Comparison of ENCODE assay signal across 8 mouse cellular contexts in genomic region chr17:25833291-25833663, GRCm38 (mm10). TPM values are rescaled to one million over a fixed set of nuclear protein-coding genes. Genes with fewer than 3 reads are reported as not detected.
DNase-seq lines count a peak whose midpoint lies in the region; ATAC-seq and TF ChIP-seq lines count a peak whose summit lies in the region.

Stub1 (minus strand) TSS chr17:25833404.

- peaks cover 19% of the 10 kb centered on the region for H3K36me3 ChIP-seq in heart, embryonic 11.5 days (ENCODE audit: control insufficient read depth, insufficient read depth, low read length)
- peaks cover 39% of the 10 kb centered on the region for H3K36me3 ChIP-seq in kidney, embryonic 14.5 days (ENCODE audit: control insufficient read depth, insufficient read depth, low read length)
- H3K36me3 ChIP-seq in limb, embryonic 13.5 days = peaks cover 42% of the 10 kb centered on the region
- peaks cover 38% of the 10 kb centered on the region for H3K36me3 ChIP-seq in midbrain, embryonic 13.5 days
- H3K36me3 ChIP-seq in testis, adult 2 months (ENCODE audit: control insufficient read depth, insufficient read depth, low read length) = no peaks in the 10 kb centered on the region

- peak within 1 kb of the TSS; percentile 88 for H3K4me3 ChIP-seq in heart, embryonic 11.5 days (ENCODE audit: low read depth, low read length)
- peak within 1 kb of the TSS; percentile 89 for H3K4me3 ChIP-seq in kidney, embryonic 14.5 days (ENCODE audit: low read length)
- peak within 1 kb of the TSS; percentile 88 for H3K4me3 ChIP-seq in limb, embryonic 13.5 days
- peak within 1 kb of the TSS; percentile 88 for H3K4me3 ChIP-seq in midbrain, embryonic 13.5 days (replicated peaks)
- peak within 1 kb of the TSS; percentile 92 for H3K4me3 ChIP-seq in testis, adult 2 months (ENCODE audit: control insufficient read depth, low read depth, low read length)

- WGBS in heart, embryonic 11.5 days (ENCODE audit: insufficient replicate concordance) = under 1% methylated on average over 24 of the region's 24 CpGs
- WGBS in kidney, embryonic 14.5 days = under 1% methylated on average over 24 of the region's 24 CpGs
- WGBS in limb, embryonic 13.5 days = 0% methylated on average over 24 of the region's 24 CpGs
- under 1% methylated on average over 24 of the region's 24 CpGs for WGBS in midbrain, embryonic 13.5 days

- peak; percentile 90 for DNase-seq in adrenal gland, postnatal 25 days

- no peaks in the 10 kb centered on the region for H3K9me3 ChIP-seq in heart, embryonic 11.5 days (replicated peaks; ENCODE audit: control insufficient read depth, low read length)
- no peaks in the 10 kb centered on the region for H3K9me3 ChIP-seq in kidney, embryonic 14.5 days (ENCODE audit: control insufficient read depth, low read length)
- no peaks in the 10 kb centered on the region for H3K9me3 ChIP-seq in limb, embryonic 13.5 days
- no peaks in the 10 kb centered on the region for H3K9me3 ChIP-seq in midbrain, embryonic 13.5 days

- H3K4me2 ChIP-seq in heart, embryonic 11.5 days = peak within 1 kb of the TSS; percentile 98
- peak within 1 kb of the TSS; percentile 95 for H3K4me2 ChIP-seq in kidney, embryonic 14.5 days (replicated peaks; ENCODE audit: low read depth, low read length)
- peak within 1 kb of the TSS; percentile 98 for H3K4me2 ChIP-seq in limb, embryonic 13.5 days (replicated peaks)
- H3K4me2 ChIP-seq in midbrain, embryonic 13.5 days (replicated peaks) = peak within 1 kb of the TSS; percentile 98

- H3K9ac ChIP-seq in heart, embryonic 11.5 days (ENCODE audit: low read depth, low read length) = peak within 1 kb of the TSS; percentile 92
- H3K9ac ChIP-seq in kidney, embryonic 14.5 days (ENCODE audit: low read depth, low read length) = peak within 1 kb of the TSS; percentile 93
- H3K9ac ChIP-seq in limb, embryonic 13.5 days = peak within 1 kb of the TSS; percentile 91
- peak within 1 kb of the TSS; percentile 91 for H3K9ac ChIP-seq in midbrain, embryonic 13.5 days (replicated peaks)

- peak; percentile 21 for ATAC-seq in CD4-positive, CD25-positive, alpha-beta regulatory T cell, adult 4 months
- peak; percentile 62 for ATAC-seq in erythroblast, adult 5-6 weeks (replicated peaks; ENCODE audit: low FRiP score, poor library complexity, severe bottlenecking)
- peak; percentile 73 for ATAC-seq in heart, embryonic 11.5 days (replicated peaks; ENCODE audit: insufficient number of reproducible peaks, low FRiP score, low TSS enrichment)
- peak; percentile 64 for ATAC-seq in kidney, embryonic 14.5 days (ENCODE audit: low FRiP score, low TSS enrichment)
- peak; percentile 60 for ATAC-seq in limb, embryonic 13.5 days (ENCODE audit: low FRiP score, low read depth)
- no peak for ATAC-seq in midbrain, embryonic 13.5 days

- no peaks in the 10 kb centered on the region for H3K27me3 ChIP-seq in heart, embryonic 11.5 days (ENCODE audit: control insufficient read depth, insufficient read depth, low read length)
- H3K27me3 ChIP-seq in kidney, embryonic 14.5 days (ENCODE audit: control insufficient read depth, insufficient read depth, low read length) = no peaks in the 10 kb centered on the region
- H3K27me3 ChIP-seq in limb, embryonic 13.5 days = no peaks in the 10 kb centered on the region
- H3K27me3 ChIP-seq in midbrain, embryonic 13.5 days = no peaks in the 10 kb centered on the region
- H3K27me3 ChIP-seq in testis, adult 2 months (ENCODE audit: control insufficient read depth, insufficient read depth, low read length) = no peaks in the 10 kb centered on the region

- TF ChIP-seq CTCF in testis, adult 2 months (IDR thresholded peaks at IDR 0.05; ENCODE audit: control insufficient read depth, insufficient read depth, insufficient replicate concordance, low read depth, low read length) = no peak

- peak; percentile 12; the same call in 1 of the 2 replicates for TF ChIP-seq POLR2A in testis, adult 2 months (IDR thresholded peaks at IDR 0.05; ENCODE audit: control insufficient read depth, low read depth, low read length)

- peaks cover 73% of the 10 kb centered on the region for H3K4me1 ChIP-seq in heart, embryonic 11.5 days (ENCODE audit: control insufficient read depth, insufficient read depth, low read length)
- H3K4me1 ChIP-seq in kidney, embryonic 14.5 days (ENCODE audit: control insufficient read depth, insufficient read depth, low read length) = peaks cover 63% of the 10 kb centered on the region
- peaks cover 78% of the 10 kb centered on the region for H3K4me1 ChIP-seq in limb, embryonic 13.5 days
- peaks cover 83% of the 10 kb centered on the region for H3K4me1 ChIP-seq in midbrain, embryonic 13.5 days (replicated peaks)
- H3K4me1 ChIP-seq in testis, adult 2 months (ENCODE audit: control insufficient read depth, insufficient read depth, low read length) = peaks cover 49% of the 10 kb centered on the region

- peak within 1 kb of the TSS; percentile 99 for H3K27ac ChIP-seq in heart, embryonic 11.5 days (ENCODE audit: low read depth, low read length)
- H3K27ac ChIP-seq in kidney, embryonic 14.5 days (ENCODE audit: low read depth, low read length) = peak within 1 kb of the TSS; percentile 98
- peak within 1 kb of the TSS; percentile 92 for H3K27ac ChIP-seq in limb, embryonic 13.5 days
- peak within 1 kb of the TSS; percentile 95 for H3K27ac ChIP-seq in midbrain, embryonic 13.5 days
- peak within 1 kb of the TSS; percentile 95 for H3K27ac ChIP-seq in testis, adult 2 months (ENCODE audit: control insufficient read depth, insufficient read depth, low read depth, low read length)

RNA-seq across cellular contexts. Expression of gene Stub1, which starts in this region (rescaled TPM):
- 10 to 100 TPM; 75.1 to 75.2 TPM for polyA plus RNA-seq in CD4-positive, CD25-positive, alpha-beta regulatory T cell, adult 4 months (2017; shearing (Covaris generic))
- 182 and 205 TPM in 2 replicates for total RNA-seq in adrenal gland, postnatal 25 days (2021)
- 15.0 and 28.0 TPM in 2 replicates for total RNA-seq in erythroblast, adult 5-6 weeks (2015; ENCODE audit: low replicate concordance)
- total RNA-seq in erythroblast, adult 5-6 weeks (2017; ENCODE audit: low replicate concordance) = 18.8 and 27.9 TPM in 2 replicates
- 292 and 322 TPM in 2 replicates for polyA plus RNA-seq in heart, embryonic 11.5 days (2014; fragmentation: Nextera tagmentation; extraction: Ambion mirVana)
- 350 and 425 TPM in 2 replicates for polyA plus RNA-seq in kidney, embryonic 14.5 days (2014; fragmentation: Nextera tagmentation; extraction: Ambion mirVana)
- polyA plus RNA-seq in limb, embryonic 13.5 days (2015; fragmentation: Nextera tagmentation; extraction: Ambion mirVana) = 359 and 366 TPM in 2 replicates
- 314 and 316 TPM in 2 replicates for polyA plus RNA-seq in midbrain, embryonic 13.5 days (2015; fragmentation: Nextera tagmentation; extraction: Ambion mirVana)
- polyA plus RNA-seq in testis, adult 2 months (2012; rRNA removed) = 81.1 and 82.0 TPM in 2 replicates
